Mouse (Mus musculus) cerebellum, adult 11 months (tissue): ENCODE results near the gene Edem1.
"Not testable (repeated sequence)": the region's sequence is repeated elsewhere in the genome, so short reads cannot be mapped to it uniquely, and the experiment has no call there.

ENCODE experiments used
- DNase-seq: peaks from one replicate; pipeline ENCODE4 v3.0.0; 2022

Edem1 gene

GRCm38 (mm10) chr6:108832170-108832569 is 3.7 kb downstream of the Edem1 start:
- no peak for DNase-seq

- no peak for DNase-seq
Observed at GRCm38 (mm10) chr6:108832989-108833388, 4.5 kb downstream of the Edem1 start.

- DNase-seq, result no peak
Observed at GRCm38 (mm10) chr6:108833963-108834697, 5.7 kb downstream of the Edem1 start.

- DNase-seq, result no peak
Observed at GRCm38 (mm10) chr6:108835765-108836691, 7.6 kb downstream of the Edem1 start.

- no peak for DNase-seq
Observed at GRCm38 (mm10) chr6:108837081-108837480, 8.6 kb downstream of the Edem1 start.

- DNase-seq, result no peak
Observed at GRCm38 (mm10) chr6:108837958-108838357, 9.5 kb downstream of the Edem1 start.

- no peak for DNase-seq
Observed at GRCm38 (mm10) chr6:108839432-108839831, 11.0 kb downstream of the Edem1 start.

GRCm38 (mm10) chr6:108840861-108841640 is 12.6 kb downstream of the Edem1 start:
- DNase-seq, result no peak

GRCm38 (mm10) chr6:108843664-108844063 is 15.2 kb downstream of the Edem1 start:
- DNase-seq, result no peak

- no peak for DNase-seq
Observed at GRCm38 (mm10) chr6:108844093-108844492, 15.7 kb downstream of the Edem1 start.

GRCm38 (mm10) chr6:108844771-108845170 is 16.3 kb downstream of the Edem1 start:
- DNase-seq, result no peak

- DNase-seq, result no peak
Observed at GRCm38 (mm10) chr6:108852088-108852670, 23.7 kb downstream of the Edem1 start.

GRCm38 (mm10) chr6:108852986-108853385 is 24.5 kb downstream of the Edem1 start:
- DNase-seq, result peak; percentile 6

GRCm38 (mm10) chr6:108858583-108858982 is 30.1 kb downstream of the Edem1 start:
- DNase-seq, result no peak

GRCm38 (mm10) chr6:108861226-108861625 is 32.8 kb downstream of the Edem1 start:
- DNase-seq, result no peak

GRCm38 (mm10) chr6:108862548-108862947 is 34.1 kb downstream of the Edem1 start:
- no peak for DNase-seq

- DNase-seq, result no peak
Observed at GRCm38 (mm10) chr6:108866317-108866716, 37.9 kb downstream of the Edem1 start.

GRCm38 (mm10) chr6:108869031-108869430 is 40.6 kb downstream of the Edem1 start:
- not testable (repeated sequence) for DNase-seq

- DNase-seq, result no peak
Observed at GRCm38 (mm10) chr6:108870421-108870820, 42.0 kb downstream of the Edem1 start.

GRCm38 (mm10) chr6:108871251-108871650 is 42.8 kb downstream of the Edem1 start:
- DNase-seq, result no peak

- DNase-seq, result no peak
Observed at GRCm38 (mm10) chr6:108875344-108875743, 46.9 kb downstream of the Edem1 start.

- DNase-seq, result no peak
Observed at GRCm38 (mm10) chr6:108876052-108876451, 47.6 kb downstream of the Edem1 start.

GRCm38 (mm10) chr6:108876486-108876885 is 48.0 kb downstream of the Edem1 start:
- no peak for DNase-seq
